Mouse (Mus musculus) large intestine, adult 2 months (tissue): ENCODE results near the gene Car15. TPM values are rescaled to one million over a fixed set of nuclear protein-coding genes. Genes with fewer than 3 reads are reported as not detected.

Source experiments
- DNase-seq: peaks from one replicate; pipeline ENCODE4 v3.0.0-alpha.2; 2012; ENCODE audit warnings: low read depth, low spot score
- WGBS: fragments of 180-500 bp; shearing (Covaris S2); methylation state at CpG from one replicate; pipeline ENCODE4 v1.1.7; 2018; 5-methylcytosine and 5-hydroxymethylcytosine counted together
- polyA plus RNA-seq: library from polyadenylated mRNA; depleted of rRNA; stranded (reverse); fragments of >200 nt; gene quantifications from 2 replicates; pipeline ENCODE4 v1.2.3, GENCODE M21; 2012

Car15 gene
- polyA plus RNA-seq, 1 experiment = 8.8 TPM

- no peak for DNase-seq
- WGBS = 54% methylated on average over 7 of the region's 7 CpGs
Observed at GRCm38 (mm10) chr16:17834543-17834942, 3.6 kb downstream of the Car15 start.

GRCm38 (mm10) chr16:17833681-17834399 is 4.3 kb downstream of the Car15 start:
- no peak for DNase-seq
- WGBS = 2% methylated on average over 83 of the region's 103 CpGs

- DNase-seq = no peak
- under 1% methylated on average over 37 of the region's 37 CpGs for WGBS
Observed at GRCm38 (mm10) chr16:17833321-17833680, 4.9 kb downstream of the Car15 start.

GRCm38 (mm10) chr16:17832821-17833220 is 5.3 kb downstream of the Car15 start, which contains the start of gene B830017H08Rik:
Gene B830017H08Rik (plus strand): TSS chr16:17833121.
- no peak for DNase-seq
- WGBS = 37% methylated on average over 7 of the region's 7 CpGs

GRCm38 (mm10) chr16:17831781-17832180 is 6.4 kb downstream of the Car15 start:
- 15% methylated on average over 11 of the region's 11 CpGs for WGBS

GRCm38 (mm10) chr16:17830385-17831178 is 7.6 kb downstream of the Car15 start:
- no peak for DNase-seq
- 68% methylated on average over 10 of the region's 10 CpGs for WGBS

More at GRCm38 (mm10) chr16:17831781-17832180, 6.4 kb downstream of the Car15 start:
- no peak for DNase-seq

GRCm38 (mm10) chr16:17828867-17829266 is 9.3 kb downstream of the Car15 start:
- DNase-seq = no peak
- 75% methylated on average over 3 of the region's 3 CpGs for WGBS

GRCm38 (mm10) chr16:17828229-17828628 is 9.9 kb downstream of the Car15 start:
- DNase-seq = no peak
- WGBS = 88% methylated on average over 2 of the region's 2 CpGs

GRCm38 (mm10) chr16:17826500-17826899 is 11.7 kb downstream of the Car15 start:
- no peak for DNase-seq
- 72% methylated on average over 2 of the region's 2 CpGs for WGBS

GRCm38 (mm10) chr16:17816528-17816927 is 21.6 kb downstream of the Car15 start:
- no peak for DNase-seq
- 87% methylated on average over 8 of the region's 8 CpGs for WGBS

GRCm38 (mm10) chr16:17815411-17816402 is 22.5 kb downstream of the Car15 start:
- WGBS = 4% methylated on average over 63 of the region's 63 CpGs
- peak; percentile 43 for DNase-seq

GRCm38 (mm10) chr16:17813173-17813572 is 25.0 kb downstream of the Car15 start:
- WGBS = 52% methylated on average over 4 of the region's 4 CpGs

GRCm38 (mm10) chr16:17812120-17812519 is 26.0 kb downstream of the Car15 start:
- 4% methylated on average over 5 of the region's 5 CpGs for WGBS
- peak; percentile 42 for DNase-seq

More at GRCm38 (mm10) chr16:17813173-17813572, 25.0 kb downstream of the Car15 start:
- DNase-seq = no peak

- no peak for DNase-seq
- 41% methylated on average over 7 of the region's 7 CpGs for WGBS
Observed at GRCm38 (mm10) chr16:17809711-17810110, 28.5 kb downstream of the Car15 start.

GRCm38 (mm10) chr16:17809125-17809524 is 29.0 kb downstream of the Car15 start:
- no peak for DNase-seq
- WGBS = 89% methylated on average over 4 of the region's 4 CpGs

GRCm38 (mm10) chr16:17807192-17808009 is 30.8 kb downstream of the Car15 start:
- peak; percentile 53 for DNase-seq
- 14% methylated on average over 73 of the region's 73 CpGs for WGBS

GRCm38 (mm10) chr16:17806581-17807191 is 31.5 kb downstream of the Car15 start:
- whole genome bisulfite sequencing = 24% methylated on average over 50 of the region's 50 CpGs
- DNase-seq = no peak

GRCm38 (mm10) chr16:17804982-17805381 is 33.2 kb downstream of the Car15 start:
- DNase-seq = no peak
- 29% methylated on average over 7 of the region's 7 CpGs for WGBS
